Mouse (Mus musculus): ENCODE measurements around the gene Gpr4.

- no peak for TF ChIP-seq CTCF (IDR thresholded peaks at IDR 0.05 in 2 of 3, conservative IDR thresholded peaks at IDR 0.05 in 1 of 3; ENCODE audit: control insufficient read depth in 1 of 3, insufficient read depth in 1 of 3, low read depth in 2 of 3, low read length in 3 of 3, poor library complexity in 1 of 3, severe bottlenecking in 1 of 3)
- no peak for TF ChIP-seq GATA1 (IDR thresholded peaks at IDR 0.05; ENCODE audit: low read depth, low read length)
- TF ChIP-seq EP300 (IDR thresholded peaks at IDR 0.05; ENCODE audit: low read depth in 1 of 2, low read length in 2 of 2), result no peak
- no peak for TF ChIP-seq POLR2A (IDR thresholded peaks at IDR 0.05; ENCODE audit: control insufficient read depth in 1 of 2, insufficient read depth in 1 of 2, low read depth in 1 of 2, low read length in 2 of 2, poor library complexity in 1 of 2)
- TF ChIP-seq MAFK (IDR thresholded peaks at IDR 0.05; ENCODE audit: borderline replicate concordance, low read depth, low read length), result no peak
- no peak for TF ChIP-seq ZMIZ1 (IDR thresholded peaks at IDR 0.05; ENCODE audit: low read depth, low read length)
- TF ChIP-seq USF2 (IDR thresholded peaks at IDR 0.05; ENCODE audit: borderline replicate concordance in 1 of 2, insufficient read depth in 1 of 2, low read depth in 1 of 2, low read length in 2 of 2), result no peak
- no peak for TF ChIP-seq ZNF384 (IDR thresholded peaks at IDR 0.05; ENCODE audit: low read depth, low read length)
- TF ChIP-seq JUND (IDR thresholded peaks at IDR 0.05; ENCODE audit: low read depth, low read length), result no peak
- TF ChIP-seq TCF12 (IDR thresholded peaks at IDR 0.05; ENCODE audit: low read depth, low read length), result no peak
- TF ChIP-seq NELFE (IDR thresholded peaks at IDR 0.05; ENCODE audit: low read depth, low read length), result no peak
Measured at GRCm38 (mm10) chr7:19230041-19230580, 17.8 kb downstream of the Gpr4 start.
